Mouse (Mus musculus): ENCODE measurements around the gene Dctd. TPM values are rescaled to one million over a fixed set of nuclear protein-coding genes. Genes with fewer than 3 reads are reported as not detected.
A peak's percentile ranks its signal among the peaks of the same experiment; 100 is the strongest.
"Not testable (repeated sequence)": the region's sequence is repeated elsewhere in the genome, so short reads cannot be mapped to it uniquely, and the experiment has no call there.

Gene Dctd
- polyA plus RNA-seq, 1 experiment = 57.0 TPM

GRCm38 (mm10) chr8:48177876-48178275 lies 79.0 kb downstream of the Dctd start:
- H3K9ac ChIP-seq (ENCODE audit: low read depth, poor library complexity, severe bottlenecking) = no peak overlapping the region
- H3K36me3 ChIP-seq (ENCODE audit: control insufficient read depth, insufficient read depth, low read length, poor library complexity, severe bottlenecking) = peaks cover 2% of the 10 kb centered on the region
- peak overlapping the region; percentile 98; the same call in 1 of the 2 replicates for H3K27ac ChIP-seq (ENCODE audit: insufficient read depth, low read length)
- TF ChIP-seq CTCF (IDR thresholded peaks at IDR 0.05; ENCODE audit: low read depth, low read length) = no peak
- TF ChIP-seq EP300 (IDR thresholded peaks at IDR 0.05; ENCODE audit: insufficient read depth, low read depth, low read length) = peak; percentile 37; the same call in 1 of the 2 replicates
- TF ChIP-seq POLR2A (IDR thresholded peaks at IDR 0.05; ENCODE audit: insufficient read depth, low read length) = no peak
- no peak overlapping the region for H3K4me3 ChIP-seq (ENCODE audit: low read depth, low read length)
- peaks cover 80% of the 10 kb centered on the region for H3K9me3 ChIP-seq (replicated peaks; ENCODE audit: control insufficient read depth, insufficient read depth, low read length, poor library complexity, severe bottlenecking)
- no peaks in the 10 kb centered on the region for H3K27me3 ChIP-seq (ENCODE audit: control insufficient read depth, insufficient read depth, low read length, poor library complexity, severe bottlenecking)
- no peaks in the 10 kb centered on the region for H3K4me1 ChIP-seq (ENCODE audit: control insufficient read depth, insufficient read depth, low read length)

DNA sequence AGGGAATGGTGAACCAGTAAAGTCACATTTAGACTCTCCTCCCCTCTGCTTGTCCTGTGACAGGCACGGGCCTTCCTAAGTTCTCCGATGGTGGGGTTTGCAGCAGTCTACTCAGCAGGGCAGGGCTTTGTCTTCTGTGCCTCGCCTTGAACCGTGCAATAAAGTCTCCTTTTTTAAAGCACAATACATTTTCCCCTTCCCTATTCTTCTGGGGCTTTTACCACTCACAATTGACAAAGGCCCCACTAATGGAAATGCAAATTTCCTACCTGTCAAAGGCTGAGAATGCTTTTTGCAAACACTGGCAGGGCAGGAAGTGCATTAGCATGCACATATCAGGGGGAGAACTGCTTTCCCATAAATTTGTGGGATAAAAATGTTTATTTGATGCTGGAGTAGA lies 80.1 kb downstream of the Dctd start:
- Histone ChIP-seq H3K9me3 (replicated peaks; ENCODE audit: control insufficient read depth, insufficient read depth, low read length, poor library complexity, severe bottlenecking) (peaks cover 83% of the 10 kb centered on the region), H3K4me3 (ENCODE audit: low read depth, low read length) (no peak overlapping the region), H3K36me3 (ENCODE audit: control insufficient read depth, insufficient read depth, low read length, poor library complexity, severe bottlenecking) (peaks cover 2% of the 10 kb centered on the region), H3K27me3 (ENCODE audit: control insufficient read depth, insufficient read depth, low read length, poor library complexity, severe bottlenecking) (no peaks in the 10 kb centered on the region), H3K4me1 (ENCODE audit: control insufficient read depth, insufficient read depth, low read length) (no peaks in the 10 kb centered on the region), H3K27ac (ENCODE audit: insufficient read depth, low read length) (peak overlapping the region; percentile 98), H3K9ac (ENCODE audit: low read depth, poor library complexity, severe bottlenecking) (no peak overlapping the region)
- no peak for TF ChIP-seq CTCF (IDR thresholded peaks at IDR 0.05; ENCODE audit: low read depth, low read length)
- peak; percentile 58; the same call in 1 of the 2 replicates for TF ChIP-seq EP300 (IDR thresholded peaks at IDR 0.05; ENCODE audit: insufficient read depth, low read depth, low read length)
- TF ChIP-seq POLR2A (IDR thresholded peaks at IDR 0.05; ENCODE audit: insufficient read depth, low read length) = no peak

DNA sequence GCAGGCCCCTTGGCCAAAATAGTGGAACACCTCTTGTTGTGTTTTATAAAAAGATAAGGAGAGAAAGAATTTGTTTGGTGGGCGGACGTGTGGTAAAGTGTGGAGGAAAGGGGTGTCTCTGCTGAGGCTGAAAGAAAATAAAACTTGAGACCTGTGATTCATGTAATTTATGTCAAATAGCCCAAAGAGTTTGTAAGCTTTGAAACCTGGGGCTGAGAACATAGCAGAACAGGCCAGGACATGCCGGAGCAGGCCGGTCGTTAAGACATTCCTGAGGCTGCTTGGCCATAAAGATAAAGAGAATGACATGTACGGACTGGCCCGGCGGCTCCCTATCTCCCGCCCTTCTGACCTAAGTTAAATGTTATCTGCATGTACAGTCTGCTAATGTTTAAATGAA lies 81.3 kb downstream of the Dctd start:
- peaks cover 78% of the 10 kb centered on the region for H3K9me3 ChIP-seq (replicated peaks; ENCODE audit: control insufficient read depth, insufficient read depth, low read length, poor library complexity, severe bottlenecking)
- peak overlapping the region; percentile 49 for H3K27ac ChIP-seq (ENCODE audit: insufficient read depth, low read length)
- H3K9ac ChIP-seq (ENCODE audit: low read depth, poor library complexity, severe bottlenecking); H3K27me3 ChIP-seq (ENCODE audit: control insufficient read depth, insufficient read depth, low read length, poor library complexity, severe bottlenecking); H3K4me3 ChIP-seq (ENCODE audit: low read depth, low read length); H3K36me3 ChIP-seq (ENCODE audit: control insufficient read depth, insufficient read depth, low read length, poor library complexity, severe bottlenecking); H3K4me1 ChIP-seq (ENCODE audit: control insufficient read depth, insufficient read depth, low read length): not testable (repeated sequence)

DNA sequence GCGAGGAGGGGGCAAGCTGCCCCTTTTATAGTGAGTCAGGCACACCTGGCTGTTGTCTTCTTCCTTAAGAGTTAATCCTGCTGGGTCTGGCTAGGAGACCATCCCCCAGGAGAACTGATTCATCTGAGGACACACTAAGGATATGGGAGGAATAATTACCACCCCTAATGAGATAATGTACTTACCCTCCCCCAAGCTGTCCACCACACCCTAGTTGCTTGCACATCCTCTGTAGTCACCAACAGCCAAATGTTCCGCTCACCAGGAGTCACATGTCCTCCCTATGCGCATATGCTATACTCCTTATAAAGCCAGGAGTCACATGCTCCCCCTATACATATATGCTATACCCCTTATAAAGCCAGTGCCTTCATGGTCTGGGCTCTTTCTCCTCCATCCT lies 82.1 kb downstream of the Dctd start:
- TF ChIP-seq POLR2A (IDR thresholded peaks at IDR 0.05; ENCODE audit: insufficient read depth, low read length) (no peak), CTCF (IDR thresholded peaks at IDR 0.05; ENCODE audit: low read depth, low read length) (no peak), EP300 (IDR thresholded peaks at IDR 0.05; ENCODE audit: insufficient read depth, low read depth, low read length) (no peak)
- no peaks in the 10 kb centered on the region for H3K27me3 ChIP-seq (ENCODE audit: control insufficient read depth, insufficient read depth, low read length, poor library complexity, severe bottlenecking)
- H3K9ac ChIP-seq (ENCODE audit: low read depth, poor library complexity, severe bottlenecking) = no peak overlapping the region

GRCm38 (mm10) chr8:48183758-48184157 lies 84.9 kb downstream of the Dctd start:
- no peak for TF ChIP-seq CTCF (IDR thresholded peaks at IDR 0.05; ENCODE audit: low read depth, low read length)
- no peak for TF ChIP-seq POLR2A (IDR thresholded peaks at IDR 0.05; ENCODE audit: insufficient read depth, low read length)
- no peak for TF ChIP-seq EP300 (IDR thresholded peaks at IDR 0.05; ENCODE audit: insufficient read depth, low read depth, low read length)
- Histone ChIP-seq H3K9ac (ENCODE audit: low read depth, poor library complexity, severe bottlenecking) (no peak overlapping the region), H3K4me1 (ENCODE audit: control insufficient read depth, insufficient read depth, low read length) (no peaks in the 10 kb centered on the region), H3K36me3 (ENCODE audit: control insufficient read depth, insufficient read depth, low read length, poor library complexity, severe bottlenecking) (peaks cover 2% of the 10 kb centered on the region; the same call in 1 of the 2 replicates), H3K27ac (ENCODE audit: insufficient read depth, low read length) (no peak overlapping the region), H3K27me3 (ENCODE audit: control insufficient read depth, insufficient read depth, low read length, poor library complexity, severe bottlenecking) (no peaks in the 10 kb centered on the region), H3K4me3 (ENCODE audit: low read depth, low read length) (no peak overlapping the region), H3K9me3 (replicated peaks; ENCODE audit: control insufficient read depth, insufficient read depth, low read length, poor library complexity, severe bottlenecking) (peaks cover 64% of the 10 kb centered on the region)

More for the DNA sequence above, 82.1 kb downstream of the Dctd start:
- Histone ChIP-seq H3K9me3 (replicated peaks; ENCODE audit: control insufficient read depth, insufficient read depth, low read length, poor library complexity, severe bottlenecking) (peaks cover 74% of the 10 kb centered on the region), H3K36me3 (ENCODE audit: control insufficient read depth, insufficient read depth, low read length, poor library complexity, severe bottlenecking) (peaks cover 2% of the 10 kb centered on the region), H3K4me3 (ENCODE audit: low read depth, low read length) (no peak overlapping the region), H3K27ac (ENCODE audit: insufficient read depth, low read length) (no peak overlapping the region), H3K4me1 (ENCODE audit: control insufficient read depth, insufficient read depth, low read length) (no peaks in the 10 kb centered on the region)

- no peak overlapping the region for H3K4me3 ChIP-seq (ENCODE audit: low read depth, low read length)
- no peaks in the 10 kb centered on the region for H3K27me3 ChIP-seq (ENCODE audit: control insufficient read depth, insufficient read depth, low read length, poor library complexity, severe bottlenecking)
- no peaks in the 10 kb centered on the region for H3K36me3 ChIP-seq (ENCODE audit: control insufficient read depth, insufficient read depth, low read length, poor library complexity, severe bottlenecking)
- no peak overlapping the region for H3K9ac ChIP-seq (ENCODE audit: low read depth, poor library complexity, severe bottlenecking)
- TF ChIP-seq EP300 (IDR thresholded peaks at IDR 0.05; ENCODE audit: insufficient read depth, low read depth, low read length) (no peak), POLR2A (IDR thresholded peaks at IDR 0.05; ENCODE audit: insufficient read depth, low read length) (no peak), CTCF (IDR thresholded peaks at IDR 0.05; ENCODE audit: low read depth, low read length) (no peak)
- H3K27ac ChIP-seq (ENCODE audit: insufficient read depth, low read length) = no peak overlapping the region
- H3K4me1 ChIP-seq (ENCODE audit: control insufficient read depth, insufficient read depth, low read length) = no peaks in the 10 kb centered on the region
- peaks cover 24% of the 10 kb centered on the region for H3K9me3 ChIP-seq (replicated peaks; ENCODE audit: control insufficient read depth, insufficient read depth, low read length, poor library complexity, severe bottlenecking)
Observed at GRCm38 (mm10) chr8:48188586-48188985, 89.7 kb downstream of the Dctd start.

Data from ES-Bruce4 (cell line).